Mouse (Mus musculus): Measurements from ENCODE around the gene Ftcd. TPM values are rescaled to one million over a fixed set of nuclear protein-coding genes. Genes with fewer than 3 reads are reported as not detected.

Gene Ftcd
- not detected for polyA plus RNA-seq (2017; shearing (Covaris generic))

DNA sequence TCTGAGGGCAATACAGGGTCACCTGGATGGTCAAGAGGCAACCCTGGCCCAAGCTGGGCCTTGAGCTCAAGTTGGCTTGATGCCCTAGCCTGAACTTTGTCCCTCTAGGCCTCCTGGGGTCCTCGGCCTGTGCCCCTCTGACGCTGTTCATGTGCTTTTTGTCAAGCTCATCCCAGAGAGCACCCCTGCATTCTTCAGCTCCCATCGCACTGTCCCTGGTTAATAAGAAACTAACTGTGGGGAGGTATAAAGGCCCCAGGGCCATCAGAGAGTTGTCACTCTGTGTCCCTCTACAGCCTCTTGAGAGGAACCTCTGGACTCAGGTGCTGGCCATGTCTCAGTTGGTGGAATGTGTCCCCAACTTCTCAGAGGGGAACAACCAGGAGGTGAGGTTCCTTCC, at the start of gene Ftcd:
Ftcd (plus strand) TSS at position 275 of the 400 bp plus-strand sequence.

DNA sequence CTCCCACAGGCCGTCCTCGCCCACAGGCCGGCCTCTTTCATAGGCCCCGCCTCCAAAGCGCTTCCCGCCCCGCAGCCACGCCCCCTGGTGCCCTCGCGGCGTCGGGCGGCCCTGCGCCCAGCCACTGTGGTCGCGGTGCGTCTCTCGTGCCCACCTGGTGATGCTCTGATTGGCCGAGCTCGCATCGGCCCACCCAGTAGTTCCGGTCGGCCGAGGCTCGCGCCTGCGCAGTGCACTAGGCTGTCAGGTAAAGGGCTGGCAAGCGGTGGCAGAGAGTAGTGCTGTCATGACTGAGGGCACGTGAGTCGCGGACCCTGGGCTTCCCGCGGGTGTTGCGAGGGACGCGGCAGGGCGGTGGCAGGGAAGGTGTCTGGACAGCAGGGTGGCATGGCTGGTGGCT, 44.1 kb upstream of the Ftcd start, which contains the start of gene Lss:
Lss (plus strand) TSS at position 214 of the 400 bp plus-strand sequence.

DNA sequence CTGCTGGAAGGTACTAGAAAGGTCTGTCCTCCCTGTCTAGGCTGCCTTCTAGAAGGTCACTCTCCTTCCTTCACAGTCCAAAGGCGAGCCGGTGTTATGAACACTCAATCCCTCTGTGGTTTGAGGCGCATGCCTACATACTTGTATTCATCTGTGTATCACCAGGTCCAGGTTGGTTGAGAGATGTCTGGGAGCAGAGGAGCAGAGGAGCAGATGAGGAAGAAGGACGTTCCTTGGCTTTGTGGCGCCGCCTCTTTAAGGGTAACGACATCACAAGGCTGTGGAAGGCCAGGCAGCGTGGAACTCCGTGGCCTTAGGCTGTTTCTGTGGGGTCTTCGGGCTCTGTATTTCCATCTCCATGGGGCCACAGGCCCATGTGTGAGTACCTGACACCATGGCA, 13.5 kb upstream of the Ftcd start, which contains the start of gene Spatc1l:
Spatc1l (plus strand) TSS at position 301 of the 400 bp plus-strand sequence.

DNA sequence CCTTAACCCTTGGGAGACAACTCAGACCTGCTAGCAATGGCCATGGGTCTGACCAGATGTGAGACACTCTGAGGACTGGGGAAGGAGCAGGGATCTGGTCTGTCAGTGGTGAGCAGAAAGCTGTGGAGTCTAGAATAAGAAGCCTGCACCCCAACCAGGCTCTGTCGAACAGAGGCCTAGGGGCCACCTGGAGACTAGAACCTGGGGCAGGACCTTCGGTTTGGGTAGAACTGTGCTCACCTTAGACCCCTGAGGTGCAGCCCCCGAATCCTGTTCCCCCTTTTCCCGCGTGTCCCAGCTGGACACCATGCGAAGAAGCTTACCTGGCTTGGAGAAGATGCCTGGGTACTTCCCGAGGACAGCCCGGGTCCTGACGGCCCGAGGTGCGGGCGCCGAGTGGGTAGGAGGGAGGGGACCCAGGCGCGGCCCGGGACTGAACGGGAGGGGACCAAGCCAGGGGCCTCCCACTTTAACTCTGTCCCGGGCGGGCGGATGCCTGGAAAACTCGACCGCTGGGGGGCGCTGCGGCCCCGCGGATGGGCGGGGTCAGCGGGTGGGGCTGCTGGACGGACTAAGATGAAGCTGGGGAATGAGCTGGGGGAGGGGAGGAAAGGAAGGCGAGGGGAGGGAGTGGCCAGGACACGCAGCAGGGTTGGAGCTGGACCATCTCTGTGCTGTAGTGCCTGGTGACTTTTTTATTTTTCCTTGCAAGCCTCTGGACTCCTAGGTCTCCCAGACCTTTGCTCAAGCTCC, 47.7 kb downstream of the Ftcd start, which contains the start of gene Col6a2:
Col6a2 (minus strand) TSS at position 703 of the 753 bp plus-strand sequence.

Other genes starting within 250 kb of the Ftcd start
- gene Dip2a, start 230.4 kb upstream of the Ftcd start, polyA plus RNA-seq (2017; shearing (Covaris generic)), result 1 to 10 TPM; 2.5 to 7.8 TPM
- 10 to 100 TPM in 1 of 2 experiments, 1 to 10 TPM in 1; 8.7 to 12.5 TPM for gene AC141477.1, start 135.2 kb upstream of the Ftcd start, polyA plus RNA-seq (2017; shearing (Covaris generic))
- 10 to 100 TPM; 14.2 to 17.0 TPM for gene Pcnt, start 132.9 kb upstream of the Ftcd start, polyA plus RNA-seq (2017; shearing (Covaris generic))
- gene 2610028H24Rik, start 126.6 kb upstream of the Ftcd start, polyA plus RNA-seq (2017; shearing (Covaris generic)), result not detected
- 10 to 100 TPM; 45.8 to 57.3 TPM for gene Mcm3ap, start 106.7 kb upstream of the Ftcd start, polyA plus RNA-seq (2017; shearing (Covaris generic))
- gene Ybey, start 106.5 kb upstream of the Ftcd start, polyA plus RNA-seq (2017; shearing (Covaris generic)), result 1 to 10 TPM; 3.1 to 3.4 TPM
- 10 to 100 TPM in 1 of 2 experiments, 1 to 10 TPM in 1; 6.0 to 10.0 TPM for gene Lss, start 44.1 kb upstream of the Ftcd start, polyA plus RNA-seq (2017; shearing (Covaris generic))
- gene Spatc1l, start 13.4 kb upstream of the Ftcd start, polyA plus RNA-seq (2017; shearing (Covaris generic)), result not detected
- under 1 TPM in 1 of 2 experiments, not detected in 1; 0.20 TPM for gene Col6a2, start 48.0 kb downstream of the Ftcd start, polyA plus RNA-seq (2017; shearing (Covaris generic))
- gene Col6a1, start 150.5 kb downstream of the Ftcd start, polyA plus RNA-seq (2017; shearing (Covaris generic)), result under 1 TPM in 1 of 2 experiments, not detected in 1; 0.12 TPM